Mouse (Mus musculus): ENCODE data around the gene Wipi1. TPM values are rescaled to one million over a fixed set of nuclear protein-coding genes. Genes with fewer than 3 reads are reported as not detected.

The Wipi1 gene
- total RNA-seq, 2 experiments from 2014 or later = 116 TPM

GRCm38 (mm10) chr11:109586424-109586823 lies 25.3 kb downstream of the Wipi1 start:
- intact Hi-C loops (cut with DNase I) = loop anchor here (5.0 kb wide), 1 partner anchor 254 kb away; no protein-coding TSS in a partner anchor
- DNase-seq = no peak

- DNase-seq = peak; percentile 75 to 76
- intact Hi-C loops (cut with DNase I) = loop anchor here (1.0 to 5.0 kb wide), 5 partner anchors 36 to 341 kb away; no protein-coding TSS in a partner anchor
Observed at GRCm38 (mm10) chr11:109584843-109585713, 26.7 kb downstream of the Wipi1 start.

- no peak for DNase-seq
- intact Hi-C loops (cut with DNase I) = loop anchor here (2.0 kb wide), 2 partner anchors 37 to 267 kb away; no protein-coding TSS in a partner anchor
Observed at GRCm38 (mm10) chr11:109583986-109584385, 27.8 kb downstream of the Wipi1 start.

GRCm38 (mm10) chr11:109579999-109580398 lies 31.8 kb downstream of the Wipi1 start:
- DNase-seq = no peak
- intact Hi-C loops (cut with DNase I) = no loop called here

GRCm38 (mm10) chr11:109578536-109578935 lies 33.2 kb downstream of the Wipi1 start:
- no peak for DNase-seq
- intact Hi-C loops (cut with DNase I) = no loop called here

- no peak for DNase-seq
Observed at GRCm38 (mm10) chr11:109575832-109576231, 35.9 kb downstream of the Wipi1 start.

GRCm38 (mm10) chr11:109574604-109575003 lies 37.2 kb downstream of the Wipi1 start:
- no peak for DNase-seq
- intact Hi-C loops (cut with DNase I) = no loop called here

More at GRCm38 (mm10) chr11:109575832-109576231, 35.9 kb downstream of the Wipi1 start:
- intact Hi-C loops (cut with DNase I) = no loop called here

GRCm38 (mm10) chr11:109572051-109572450 lies 39.7 kb downstream of the Wipi1 start:
- intact Hi-C loops (cut with DNase I) = no loop called here
- no peak for DNase-seq

GRCm38 (mm10) chr11:109569809-109570208 lies 42.0 kb downstream of the Wipi1 start:
- intact Hi-C loops (cut with DNase I) = no loop called here
- no peak for DNase-seq

- intact Hi-C loops (cut with DNase I) = no loop called here
- DNase-seq = no peak
Observed at GRCm38 (mm10) chr11:109569007-109569618, 42.7 kb downstream of the Wipi1 start.

- intact Hi-C loops (cut with DNase I) = no loop called here
- DNase-seq = no peak
Observed at GRCm38 (mm10) chr11:109564466-109565214, 47.1 kb downstream of the Wipi1 start.

- intact Hi-C loops (cut with DNase I) = no loop called here
Observed at GRCm38 (mm10) chr11:109563708-109564107, 48.1 kb downstream of the Wipi1 start.

GRCm38 (mm10) chr11:109561445-109561844 lies 50.3 kb downstream of the Wipi1 start:
- DNase-seq = no peak
- intact Hi-C loops (cut with DNase I) = no loop called here

More at GRCm38 (mm10) chr11:109563708-109564107, 48.1 kb downstream of the Wipi1 start:
- DNase-seq = no peak

- peak; percentile 35 to 36 for DNase-seq
- intact Hi-C loops (cut with DNase I) = loop anchor here (1.0 kb wide), 1 partner anchor 114 kb away; no protein-coding TSS in a partner anchor
Observed at GRCm38 (mm10) chr11:109560793-109561257, 50.9 kb downstream of the Wipi1 start.

- intact Hi-C loops (cut with DNase I) = loop anchor here (5.0 kb wide), 1 partner anchor 62 kb away; no protein-coding TSS in a partner anchor
- no peak for DNase-seq
Observed at GRCm38 (mm10) chr11:109559241-109559640, 52.5 kb downstream of the Wipi1 start.

GRCm38 (mm10) chr11:109557419-109557818 lies 54.3 kb downstream of the Wipi1 start:
- intact Hi-C loops (cut with DNase I) = loop anchor here (5.0 kb wide), 1 partner anchor 60 kb away; no protein-coding TSS in a partner anchor
- DNase-seq = no peak

- intact Hi-C loops (cut with DNase I) = loop anchor here (5.0 kb wide), 1 partner anchor 59 kb away; no protein-coding TSS in a partner anchor
- DNase-seq = no peak
Observed at GRCm38 (mm10) chr11:109556130-109556529, 55.6 kb downstream of the Wipi1 start.

- intact Hi-C loops (cut with DNase I) = no loop called here
- DNase-seq = no peak
Observed at GRCm38 (mm10) chr11:109554443-109554842, 57.3 kb downstream of the Wipi1 start.

- intact Hi-C loops (cut with DNase I) = no loop called here
- DNase-seq = no peak
Observed at GRCm38 (mm10) chr11:109553921-109554320, 57.8 kb downstream of the Wipi1 start.

- no peak for DNase-seq
- intact Hi-C loops (cut with DNase I) = no loop called here
Observed at GRCm38 (mm10) chr11:109549599-109550290, 62.0 kb downstream of the Wipi1 start.
